In the genomic region with DNA sequence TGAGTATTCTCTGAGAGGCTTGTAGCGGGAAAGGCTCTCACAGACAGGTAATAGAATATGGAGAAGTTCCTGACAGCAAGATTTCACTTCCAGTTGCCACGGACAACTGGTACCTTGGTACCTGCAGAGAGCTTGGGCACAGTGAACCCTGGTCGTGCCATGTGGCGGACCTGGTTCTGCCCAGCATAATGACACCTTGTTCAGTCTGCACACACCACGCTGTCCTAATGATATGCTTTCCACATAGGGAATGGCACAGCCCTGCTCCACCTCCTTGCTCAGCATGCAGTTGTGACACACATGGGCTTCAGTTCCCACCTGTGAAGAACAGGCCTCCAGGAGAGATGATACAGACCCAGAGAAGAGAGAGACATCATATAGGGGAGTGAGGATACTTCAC, we compare ENCODE assay signal across 21 mouse cellular contexts.
A peak's percentile ranks its signal among the peaks of the same experiment; 100 is the strongest.
DNase-seq lines count a peak whose midpoint lies in the region; ATAC-seq and TF ChIP-seq lines count a peak whose summit lies in the region.
"Had no signal": no experiment of that assay in that cellular context is flagged by ENCODE, and none has a peak within 500 bp of the region (broad histone marks: within the 10 kb centered on the region; RNA-seq: fewer than 3 reads in every experiment).

No protein-coding gene starts in this region.

- no peak overlapping the region for H3K4me2 ChIP-seq in neural tube, embryonic 15.5 days
- H3K4me2 ChIP-seq: embryonic facial prominence, embryonic 15.5 days; heart, embryonic 13.5 days had no signal

- DNase-seq in heart, adult 11 months, result peak; percentile 83
- DNase-seq in heart, postnatal 25 days (ENCODE audit: low spot score), result no peak
- no peak for DNase-seq in layer of hippocampus, adult 2 months (ENCODE audit: low spot score in 2 of 2)
- no peak for DNase-seq in layer of hippocampus, adult 11-12 months (ENCODE audit: low spot score)
- DNase-seq in neural tube, embryonic 10.5 days (ENCODE audit: extremely low spot score, low spot score), result no peak
- no peak for DNase-seq in cerebellum, adult 11 months
- DNase-seq: adrenal gland, postnatal 14 days; cerebellum, adult 8-10 months; cerebellum, postnatal 14 days; embryo, embryonic 11 days; gastrocnemius, adult 2 months; gastrocnemius, postnatal 25 days; heart, postnatal 4 days had no signal

- no peak overlapping the region for H3K9ac ChIP-seq in neural tube, embryonic 15.5 days (replicated peaks)
- H3K9ac ChIP-seq: embryonic facial prominence, embryonic 15.5 days; heart, embryonic 13.5 days had no signal

- H3K4me1 ChIP-seq in neural tube, embryonic 15.5 days, result peaks cover 15% of the 10 kb centered on the region; the same call in 1 of the 2 replicates
- H3K4me1 ChIP-seq: embryonic facial prominence, embryonic 15.5 days; heart, embryonic 13.5 days had no signal

- H3K27me3 ChIP-seq in neural tube, embryonic 15.5 days (replicated peaks), result no peaks in the 10 kb centered on the region
- H3K27me3 ChIP-seq: CH12.LX; embryonic facial prominence, embryonic 15.5 days; heart, embryonic 13.5 days; Patski had no signal

- intact Hi-C loops in heart, postnatal 25 days (cut with DNase I), result no loop called here

- no peak for TF ChIP-seq CTCF in layer of hippocampus, adult 2 months (conservative IDR thresholded peaks at IDR 0.05)

- no peak overlapping the region for H3K4me3 ChIP-seq in layer of hippocampus, adult 2 months
- H3K4me3 ChIP-seq in neural tube, embryonic 15.5 days (replicated peaks), result no peak overlapping the region
- H3K4me3 ChIP-seq: embryonic facial prominence, embryonic 15.5 days; erythroblast, embryonic 14.5 days; gastrocnemius, adult 2 months; heart, embryonic 13.5 days had no signal

- peaks cover 15% of the 10 kb centered on the region; the same call in 1 of the 2 replicates for H3K36me3 ChIP-seq in neural tube, embryonic 15.5 days
- H3K36me3 ChIP-seq: embryonic facial prominence, embryonic 15.5 days; heart, embryonic 13.5 days had no signal

- peak overlapping the region; percentile 28; the same call in 1 of the 2 replicates for H3K27ac ChIP-seq in layer of hippocampus, adult 2 months
- H3K27ac ChIP-seq in neural tube, embryonic 15.5 days (replicated peaks), result 0 out of 2 replicates have a peak overlapping the region, but pooled peaks have one; percentile 41
- H3K27ac ChIP-seq: embryonic facial prominence, embryonic 15.5 days; gastrocnemius, adult 2 months; heart, embryonic 13.5 days had no signal

- H3K9me3 ChIP-seq in neural tube, embryonic 15.5 days (replicated peaks), result no peaks in the 10 kb centered on the region
- H3K9me3 ChIP-seq: embryonic facial prominence, embryonic 15.5 days; heart, embryonic 13.5 days had no signal

- no peak for ATAC-seq in neural tube, embryonic 15.5 days (ENCODE audit: low FRiP score)
- ATAC-seq: activated CD4-positive, CD25-positive, alpha-beta regulatory T cell, adult 4 months; intestine, embryonic 16.5 days; Patski had no signal

- 90% methylated on average over 5 of the region's 5 CpGs for WGBS in neural tube, embryonic 15.5 days
